Mouse (Mus musculus) lung, postnatal 10 days (tissue): ENCODE measurements around the gene Entpd5.
A peak's percentile ranks its signal among the peaks of the same experiment; 100 is the strongest.
"Not testable (repeated sequence)": the region's sequence is repeated elsewhere in the genome, so short reads cannot be mapped to it uniquely, and the experiment has no call there.

Experiments
- DNase-seq: peaks from one replicate; pipeline ENCODE4 v3.0.0; 2021

Gene Entpd5

DNA sequence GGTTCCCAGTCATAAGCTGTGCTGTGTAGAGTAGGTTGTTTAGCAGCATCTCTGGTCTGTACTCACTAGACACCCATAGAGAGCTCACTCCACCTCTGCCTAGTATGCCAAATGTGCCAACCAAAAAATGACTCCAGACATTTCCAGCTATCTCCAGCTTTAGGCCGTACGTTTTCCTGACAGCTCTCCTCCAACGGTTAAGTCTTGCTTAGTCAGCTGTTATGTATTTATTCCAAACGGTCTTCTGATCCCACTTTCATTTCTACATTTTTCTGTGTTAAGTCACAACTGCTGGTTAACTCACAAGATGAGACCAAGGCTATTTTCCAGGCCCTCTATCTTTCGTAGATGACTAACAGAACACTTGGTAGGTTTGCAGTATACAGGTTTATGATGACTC, 10.2 kb downstream of the Entpd5 start:
- DNase-seq, result no peak

DNA sequence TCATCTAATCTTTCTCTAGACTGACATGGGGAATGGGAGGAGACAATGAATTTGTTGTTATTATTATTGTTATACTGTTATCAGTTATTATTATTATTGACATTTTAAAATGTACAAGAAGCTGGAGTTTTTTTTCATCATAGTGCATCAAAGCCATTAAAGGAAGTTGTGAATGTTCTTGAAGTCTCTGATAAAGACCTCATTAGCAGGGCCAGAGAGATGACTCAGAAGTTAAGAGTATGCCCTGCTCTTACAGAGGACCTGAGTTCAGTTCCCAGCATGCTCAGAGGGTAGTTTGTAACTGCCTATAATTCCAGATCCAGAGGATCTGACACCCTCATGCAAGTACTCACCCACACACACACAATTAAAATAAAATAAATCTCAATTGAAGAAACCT, 11.1 kb downstream of the Entpd5 start:
- no peak for DNase-seq

DNA sequence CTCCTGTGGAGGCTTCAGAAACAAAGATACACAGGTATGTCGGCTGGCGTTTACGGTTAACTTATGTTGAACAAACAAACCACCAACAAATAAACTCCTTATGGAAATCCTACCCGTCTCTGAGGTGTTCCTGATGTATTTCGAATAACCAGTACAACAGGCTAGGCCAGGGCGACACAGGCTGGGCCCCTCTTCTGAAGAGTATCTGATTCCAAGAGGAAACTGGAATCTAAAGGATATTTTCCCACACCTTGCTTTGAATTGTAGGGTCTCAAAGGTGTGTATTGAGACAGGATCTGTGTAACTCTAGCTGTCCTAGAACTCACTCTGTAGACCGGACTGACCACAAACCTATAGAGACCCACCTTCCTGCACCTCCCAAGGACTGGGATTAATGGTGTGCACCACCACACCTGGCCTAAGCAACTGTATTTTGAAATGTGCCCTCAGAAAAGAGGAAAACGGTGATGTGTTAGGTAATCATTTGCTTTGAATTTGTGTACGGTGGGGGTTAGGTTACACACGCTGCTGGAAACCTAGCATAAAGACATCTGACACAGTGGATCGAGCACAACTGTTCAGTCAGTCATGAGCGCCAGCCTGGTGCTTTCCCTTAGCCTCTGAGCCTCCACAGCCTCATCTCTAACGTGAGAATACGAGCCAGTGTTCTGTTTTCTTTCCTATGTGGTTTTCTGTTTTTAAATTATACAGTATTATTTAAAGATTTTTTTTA, 11.7 kb downstream of the Entpd5 start:
- no peak for DNase-seq

DNA sequence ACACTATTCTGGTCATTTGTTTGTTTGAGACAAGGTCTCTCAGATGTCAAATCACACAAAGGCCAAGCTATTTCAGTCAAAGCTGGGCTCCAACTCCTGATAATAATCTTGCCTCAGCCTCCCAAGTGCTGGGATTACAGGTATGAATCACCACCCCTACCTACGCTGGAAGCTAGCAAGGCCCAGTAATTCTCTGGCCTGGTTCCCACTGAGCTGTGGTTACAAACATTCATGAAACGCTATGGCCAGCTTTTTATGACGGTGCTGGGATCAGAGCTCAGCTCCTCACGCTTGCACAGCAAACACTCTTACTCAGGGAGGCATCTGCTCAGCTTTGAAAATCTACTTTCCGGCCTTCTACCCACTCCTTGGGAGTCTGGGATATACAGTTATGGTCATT, 15.0 kb downstream of the Entpd5 start:
- no peak for DNase-seq

DNA sequence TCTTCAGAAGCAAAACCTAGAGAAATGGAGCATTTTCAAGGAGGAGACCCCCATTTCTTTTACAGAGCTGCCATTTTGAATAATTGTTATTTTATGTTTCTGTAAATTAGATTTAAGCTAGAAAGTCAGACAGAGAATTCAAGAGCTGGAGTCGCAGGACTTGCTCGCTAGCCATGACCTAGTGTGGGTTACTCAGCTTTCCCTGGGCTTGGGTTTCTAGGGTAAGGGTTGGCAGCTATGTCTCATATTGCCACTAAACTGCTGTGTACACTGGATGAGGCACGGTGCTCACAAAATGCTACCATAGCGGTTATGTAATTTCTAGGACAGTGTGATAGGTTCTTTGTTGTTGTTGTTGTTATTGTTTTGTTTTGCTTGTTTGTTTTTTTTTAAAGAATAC, 16.1 kb downstream of the Entpd5 start:
- DNase-seq, result no peak

DNA sequence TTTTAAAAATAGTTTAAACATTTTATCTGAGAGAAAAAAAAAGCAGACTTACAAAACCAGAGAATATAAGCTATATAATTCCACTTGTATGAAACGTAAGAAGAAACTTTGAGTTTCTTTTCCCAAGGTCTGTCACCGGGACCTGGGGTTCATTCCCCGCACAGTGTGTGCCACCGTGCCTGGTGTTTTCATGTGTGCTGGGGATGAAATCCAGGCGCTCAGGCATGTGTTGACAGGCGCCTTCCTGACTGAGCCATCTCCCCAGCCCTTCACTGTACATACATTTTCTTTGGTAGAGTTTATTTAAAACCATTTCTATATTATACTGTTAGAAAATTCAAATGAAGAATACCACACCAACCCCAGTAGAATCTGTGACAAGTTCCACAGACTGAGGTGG, 18.5 kb downstream of the Entpd5 start:
- no peak for DNase-seq

DNA sequence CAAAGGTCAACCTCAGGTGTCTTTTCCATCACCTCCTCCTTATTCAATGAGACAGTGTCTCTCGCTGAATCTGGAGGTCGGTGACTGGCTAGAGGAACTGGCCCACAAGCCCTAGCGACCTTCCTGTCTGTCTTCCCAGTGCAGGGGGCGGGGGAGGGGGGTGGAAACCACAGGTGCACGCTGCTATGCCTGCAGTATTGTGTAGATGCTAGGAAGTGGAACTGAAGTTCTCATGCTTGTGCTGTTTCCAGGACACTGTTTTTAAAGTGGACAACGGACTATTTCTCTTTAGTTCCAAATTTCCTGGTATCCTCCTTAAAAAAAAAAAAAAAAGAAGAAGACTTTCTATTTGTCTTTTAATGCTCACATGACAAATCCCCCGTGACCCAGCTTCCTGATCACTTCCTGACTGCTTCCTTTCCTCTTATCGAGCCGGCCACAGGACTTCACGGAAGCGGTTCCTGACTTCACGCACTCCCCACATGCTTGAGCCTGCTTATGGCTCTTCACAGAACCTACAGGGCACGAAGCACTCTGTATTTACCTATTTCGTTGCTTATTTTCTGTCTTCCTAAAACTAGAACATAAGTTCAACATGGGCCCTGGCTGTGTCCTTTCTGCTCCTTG, 19.9 kb downstream of the Entpd5 start:
- DNase-seq, result no peak

DNA sequence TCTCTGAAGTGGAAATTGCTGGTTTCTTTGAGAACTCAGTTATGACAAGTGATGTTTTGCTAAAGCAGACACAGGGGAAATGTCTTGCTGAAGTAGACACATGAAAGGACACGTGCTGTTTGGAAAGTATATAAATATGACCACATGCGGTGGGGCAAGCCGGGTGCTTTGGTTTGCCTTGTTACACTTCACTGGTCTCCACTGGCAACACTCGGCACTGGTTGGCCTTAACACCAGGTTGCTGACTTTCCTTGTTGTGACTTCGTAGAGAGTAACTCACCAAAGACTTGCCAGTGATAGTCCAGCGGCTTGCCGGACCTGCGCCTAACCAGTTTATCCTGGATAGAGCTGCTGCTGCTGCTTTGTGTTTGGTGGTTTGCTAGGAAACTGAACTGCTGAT, 20.7 kb downstream of the Entpd5 start:
- no peak for DNase-seq

DNA sequence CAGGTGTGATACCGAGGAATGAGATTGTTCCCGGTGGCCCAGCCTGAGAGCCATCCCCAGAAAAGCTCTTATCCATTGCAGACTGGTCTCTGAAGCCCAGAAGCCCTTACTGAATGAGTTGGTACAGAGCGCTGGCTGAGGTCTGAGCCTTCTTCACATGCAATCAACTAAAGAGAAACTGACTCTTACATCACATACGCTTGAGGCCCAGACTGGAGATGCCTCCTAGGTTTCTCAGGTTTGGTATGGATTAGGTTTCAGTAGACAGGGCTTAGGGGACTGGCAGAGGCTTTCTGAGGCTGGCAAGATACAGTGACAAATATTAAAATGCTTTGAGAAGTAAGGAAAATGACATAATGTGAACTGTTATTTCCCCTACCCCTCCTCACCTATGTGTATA, 23.4 kb downstream of the Entpd5 start:
- DNase-seq, result no peak

DNA sequence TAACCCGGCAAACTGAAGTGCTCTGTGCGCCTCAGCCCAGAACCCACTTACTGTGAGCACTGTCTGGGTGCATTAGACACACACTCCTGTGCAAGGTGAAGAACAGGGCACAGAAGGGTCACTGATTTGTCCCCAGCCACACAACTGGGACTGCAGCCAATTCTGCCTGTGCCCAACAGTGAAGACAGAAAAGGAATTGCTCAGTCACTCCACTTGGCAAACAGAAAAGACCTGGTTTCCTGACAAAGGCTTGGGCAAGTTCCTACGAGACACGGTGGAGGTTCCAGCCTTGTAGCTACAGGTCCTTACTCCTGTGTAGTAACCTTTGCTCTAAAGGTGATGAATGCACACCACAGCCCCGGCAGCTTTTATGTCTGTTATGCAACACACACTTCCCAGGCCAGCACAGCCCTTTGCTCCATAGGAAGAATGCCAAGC, 24.2 kb downstream of the Entpd5 start:
- DNase-seq, result peak; percentile 60

DNA sequence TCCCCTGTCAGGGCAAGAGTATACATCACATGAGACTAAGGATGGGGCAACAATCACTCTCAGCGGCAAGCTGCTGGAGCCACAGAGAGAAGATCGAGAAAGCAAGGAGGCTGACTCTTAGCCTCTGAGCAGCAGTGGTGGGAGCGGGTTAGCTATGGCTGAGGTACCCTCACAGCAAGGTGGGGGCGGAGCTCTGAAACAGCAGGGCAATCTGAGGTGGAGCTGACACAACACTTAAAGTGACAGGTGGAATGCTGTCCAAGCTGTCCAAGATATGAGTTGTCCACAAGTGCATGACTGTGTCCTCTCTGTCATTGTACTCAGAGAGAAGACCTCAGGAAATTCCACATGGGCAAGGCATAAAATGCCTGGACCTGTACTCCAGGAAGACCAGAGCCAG, 26.5 kb downstream of the Entpd5 start:
- no peak for DNase-seq

DNA sequence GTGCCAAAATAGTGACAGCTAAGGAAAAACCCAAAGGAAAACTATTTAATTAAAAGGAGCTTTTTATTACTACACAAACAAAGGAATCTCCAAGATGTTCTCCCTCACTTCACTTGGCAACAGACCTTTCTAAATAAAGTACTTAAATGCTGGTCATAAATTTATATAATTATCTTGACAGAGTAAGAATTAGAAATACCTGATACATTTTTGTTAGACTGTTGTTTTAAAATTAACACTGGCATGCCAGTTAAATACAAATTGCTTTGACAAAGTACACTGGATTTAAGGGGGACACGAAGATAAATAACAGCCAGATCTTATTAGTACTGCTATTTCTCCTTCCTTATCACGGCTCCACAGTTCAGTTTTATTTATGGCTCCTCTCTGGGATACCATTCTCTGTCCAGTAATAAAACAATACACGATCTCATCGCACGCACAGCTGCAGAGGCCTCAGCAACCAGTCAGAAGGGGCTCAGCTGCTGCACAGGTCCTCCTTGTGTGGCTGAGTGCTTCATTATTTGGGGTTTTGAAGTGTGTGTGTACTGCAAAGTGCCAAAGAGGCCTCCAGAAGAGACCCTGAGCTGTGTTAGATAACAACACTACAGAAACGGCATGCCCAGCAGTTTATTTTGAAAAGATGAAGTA, 34.9 kb downstream of the Entpd5 start:
- DNase-seq, result no peak

DNA sequence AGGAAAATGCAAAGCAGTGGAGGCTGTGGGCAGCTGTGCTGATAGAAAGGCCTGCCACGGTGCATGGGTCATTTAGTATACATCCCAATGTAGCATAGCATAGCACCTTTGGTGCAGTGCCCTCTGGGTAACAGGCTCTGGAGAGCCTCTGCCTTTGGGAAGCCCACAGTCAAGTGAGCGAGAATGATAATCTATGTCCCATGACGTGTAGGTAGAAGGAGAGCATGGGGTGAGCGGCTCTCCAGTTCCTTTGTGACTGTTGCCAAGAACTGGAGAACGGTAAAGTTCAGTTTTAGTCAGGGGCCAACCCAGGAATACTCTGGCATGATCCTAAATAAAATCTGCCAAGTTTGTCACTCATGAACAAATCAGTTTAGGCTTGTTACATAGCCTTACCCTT, 37.2 kb downstream of the Entpd5 start:
- DNase-seq, result no peak

DNA sequence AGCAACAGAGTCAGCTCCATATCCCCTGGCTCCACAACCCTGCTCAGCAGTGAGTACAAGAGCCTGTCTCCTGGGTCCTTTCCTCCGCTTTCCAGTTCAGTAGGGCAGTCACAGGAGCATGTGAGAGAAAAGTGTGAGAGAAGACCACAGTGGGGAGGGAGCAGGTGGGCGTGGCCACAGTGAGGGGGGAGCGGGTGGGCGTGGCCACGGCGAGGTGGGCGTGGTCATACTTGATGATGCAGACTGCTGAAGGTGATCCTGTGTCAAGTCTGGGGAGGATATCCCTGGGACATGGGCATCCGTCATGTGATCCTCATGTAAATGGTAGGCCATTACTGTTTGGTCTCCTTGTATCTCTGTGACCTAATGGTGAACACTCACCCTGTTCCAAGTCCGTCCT, 41.9 kb downstream of the Entpd5 start:
- no peak for DNase-seq

DNA sequence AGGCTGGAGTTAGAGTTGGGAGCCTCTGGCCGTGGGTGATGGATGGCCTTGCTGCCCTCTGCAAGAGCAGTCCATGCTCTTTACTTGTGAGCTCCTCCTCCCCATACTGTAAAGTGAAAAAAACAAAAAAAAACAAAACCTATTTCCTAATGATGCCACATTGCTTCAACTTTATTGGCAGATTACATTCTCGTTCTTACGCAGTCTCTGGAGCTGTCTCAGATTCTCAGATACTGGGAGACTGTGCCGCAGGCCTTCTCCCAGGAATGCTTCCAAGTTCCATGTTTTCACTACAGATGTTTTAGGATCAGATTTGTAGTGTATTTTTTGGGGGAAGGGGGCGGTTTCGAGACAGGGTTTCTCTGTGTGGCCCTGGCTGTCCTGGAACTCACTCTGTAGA, 43.7 kb downstream of the Entpd5 start:
- no peak for DNase-seq

DNA sequence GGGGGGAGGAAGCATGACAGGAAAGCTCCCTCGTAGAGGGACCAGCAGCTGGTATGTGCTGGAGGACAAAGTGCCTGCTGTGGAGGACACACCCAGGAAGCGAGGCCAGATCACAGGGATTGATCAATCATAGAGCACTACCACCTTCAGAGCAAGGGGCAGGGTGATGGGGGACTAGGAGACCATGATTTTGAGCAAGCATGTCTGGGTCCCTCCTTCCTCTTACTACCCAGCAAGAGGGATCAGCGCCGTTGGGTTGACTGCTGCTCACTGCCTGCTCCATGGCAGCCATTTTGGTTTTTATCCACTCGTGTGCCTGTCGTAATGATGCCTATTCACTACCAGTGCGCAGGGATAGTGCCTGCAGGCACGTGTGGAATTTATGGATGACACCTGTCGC, 44.5 kb downstream of the Entpd5 start:
- no peak for DNase-seq

DNA sequence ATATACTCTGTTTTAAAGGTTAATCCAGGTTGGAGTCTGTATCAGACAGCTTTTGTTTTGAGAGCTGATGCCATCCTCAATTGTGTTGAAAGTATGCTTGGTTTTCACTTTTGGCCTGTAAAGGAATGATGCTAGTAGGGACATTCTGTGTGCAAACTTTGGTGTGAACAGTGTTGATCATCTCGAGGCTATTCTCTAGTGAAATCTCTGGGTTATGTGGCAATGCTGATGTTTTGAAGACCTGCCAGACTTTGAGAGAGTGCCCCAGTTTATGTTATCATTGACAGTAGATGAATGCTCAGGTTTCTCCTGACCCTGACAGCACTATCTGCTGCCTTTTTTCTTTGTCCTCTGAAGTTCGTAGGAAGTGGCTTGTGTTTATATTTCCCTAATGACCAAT, 46.0 kb downstream of the Entpd5 start:
- no peak for DNase-seq

DNA sequence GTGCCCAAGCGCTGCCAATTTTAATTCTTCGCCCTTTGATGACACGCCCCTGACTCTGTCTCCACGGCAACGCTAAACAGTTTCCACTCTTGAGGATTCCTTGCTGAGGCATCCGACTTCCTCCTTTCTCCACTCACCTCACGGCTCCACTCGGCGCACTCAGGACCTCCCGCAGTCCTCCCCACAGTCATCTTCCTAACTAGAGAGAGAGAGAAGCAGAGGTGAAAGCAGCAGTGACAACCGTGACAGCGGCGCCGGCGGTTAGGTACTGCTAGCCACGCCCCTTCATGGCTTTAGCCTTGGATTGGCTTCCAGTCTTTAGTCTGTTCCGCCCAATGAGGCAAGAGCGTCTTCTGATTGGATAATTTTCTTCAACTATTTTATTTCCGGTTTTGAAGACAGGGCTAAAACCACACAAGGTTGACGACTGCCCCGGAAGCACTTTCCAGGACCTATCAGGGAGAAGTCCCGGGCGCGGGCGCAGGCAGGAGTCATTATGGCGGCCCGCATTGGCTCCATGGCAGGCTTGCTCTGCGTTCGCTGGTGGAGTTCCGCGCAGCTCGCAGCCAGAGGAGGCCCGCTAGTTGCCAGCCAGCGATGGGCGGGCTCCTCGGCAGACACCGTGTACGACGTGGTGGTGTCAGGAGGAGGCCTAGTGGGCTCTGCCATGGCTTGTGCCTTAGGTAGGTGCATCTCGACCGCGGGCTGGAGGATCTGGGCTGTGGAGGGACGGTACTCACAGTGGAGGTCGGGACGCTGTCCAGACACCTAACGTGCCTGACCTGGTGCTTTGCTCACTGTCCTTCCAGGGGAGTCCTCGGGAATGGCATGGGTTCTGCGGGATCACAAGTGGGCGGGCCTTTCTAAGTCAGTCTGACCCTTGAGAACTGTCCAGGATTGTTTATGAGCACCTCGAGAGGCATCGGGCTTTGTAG, 47.0 kb downstream of the Entpd5 start, which contains the start of the genes Coq6 and Fam161b:
Gene Coq6, plus strand, starts transcription at position 103 of the 935 bp plus-strand sequence.
Gene Fam161b, minus strand, starts transcription at position 279 of the 935 bp plus-strand sequence.
- peak; percentile 96 for DNase-seq

DNA sequence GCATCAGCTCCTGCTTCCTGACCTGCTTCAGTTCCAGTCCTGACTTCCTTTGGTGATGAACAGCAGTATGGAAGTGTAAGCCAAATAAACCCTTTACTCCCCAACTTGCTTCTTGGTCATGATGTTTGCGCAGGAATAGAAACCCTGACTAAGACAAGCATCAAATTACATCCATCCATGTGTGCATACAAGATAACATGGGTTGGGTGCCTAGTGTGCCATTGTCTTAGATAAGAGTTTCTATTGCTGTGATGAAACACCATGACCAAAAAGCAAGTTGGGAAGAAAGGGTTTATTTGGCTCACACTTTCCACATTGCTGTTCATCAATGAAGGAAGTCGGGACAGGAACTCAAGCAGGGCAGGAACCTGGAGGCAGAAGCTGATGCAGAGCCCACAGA, 50.1 kb downstream of the Entpd5 start:
- not testable (repeated sequence) for DNase-seq

DNA sequence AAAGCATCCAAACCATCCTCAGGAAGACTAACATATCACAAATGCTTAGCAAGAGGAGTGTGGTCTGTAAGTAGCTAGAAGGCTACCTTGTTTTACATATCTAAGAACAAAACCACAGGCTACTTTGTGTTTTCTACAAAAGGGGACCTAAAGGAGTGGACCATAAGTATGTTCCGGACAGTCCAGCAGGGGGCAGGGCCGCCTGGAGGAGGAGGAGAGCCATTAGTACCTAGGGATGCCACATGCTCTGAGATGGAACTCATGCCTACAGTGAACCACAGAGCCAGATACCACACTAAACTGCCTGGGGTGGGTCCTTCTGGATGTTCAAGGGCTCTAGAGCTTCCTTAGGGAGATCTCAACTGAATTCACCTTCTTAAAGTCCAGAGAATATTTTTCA, 61.6 kb downstream of the Entpd5 start:
- peak; percentile 53 for DNase-seq

DNA sequence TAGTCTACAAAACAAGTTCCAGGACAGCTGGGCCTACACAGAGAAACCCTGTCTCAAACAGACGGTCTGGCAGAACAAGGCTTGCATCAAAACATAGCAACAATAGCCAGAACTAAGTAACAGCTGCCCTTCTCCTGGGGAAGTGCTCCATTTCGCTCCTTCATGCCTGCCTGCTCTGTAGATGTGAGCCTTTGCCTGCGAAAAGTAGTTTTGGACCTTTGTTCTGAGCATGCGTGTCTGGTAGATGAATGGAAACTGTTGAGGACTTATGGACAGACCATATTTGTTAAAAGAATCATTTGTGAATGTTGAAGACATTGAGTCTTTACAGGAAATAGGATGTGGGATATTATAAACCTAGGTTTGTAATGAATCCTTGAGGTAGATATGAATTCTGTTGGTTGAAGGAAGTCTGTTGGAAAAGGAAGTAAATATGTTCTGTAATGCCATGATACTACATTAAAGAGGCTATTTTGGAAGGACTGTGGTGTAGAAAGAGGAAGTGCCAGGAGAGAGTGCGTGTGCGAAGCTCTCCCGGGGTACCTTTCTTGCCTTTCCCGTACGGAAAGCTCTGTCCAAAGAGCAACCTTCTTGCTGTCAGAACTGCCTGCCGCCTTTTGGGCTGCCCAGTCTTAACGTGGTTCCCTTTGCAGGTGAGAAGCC, 71.7 kb downstream of the Entpd5 start:
- no peak for DNase-seq

DNA sequence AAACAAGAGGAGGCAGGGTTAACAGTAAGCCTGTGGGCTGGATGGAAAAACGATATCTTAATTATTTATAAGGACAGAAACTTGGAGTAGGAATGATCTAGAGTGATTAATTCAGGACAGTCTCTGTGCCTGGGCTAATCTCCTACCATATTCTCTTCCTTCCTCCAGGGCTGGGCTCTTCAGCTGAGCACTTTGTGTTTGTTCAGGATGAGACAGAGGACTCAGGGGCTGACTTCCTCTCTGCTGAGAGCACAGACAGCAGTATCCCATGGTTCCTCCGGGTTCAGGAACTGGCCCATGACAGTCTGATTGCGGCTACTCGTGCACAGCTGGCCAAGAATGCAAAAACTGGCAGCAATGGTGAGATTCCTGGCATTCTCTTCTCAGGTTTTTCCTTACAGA, 81.7 kb downstream of the Entpd5 start:
- peak; percentile 30 for DNase-seq
